Mouse (Mus musculus): ENCODE results near the gene Rad51b. TPM values are rescaled to one million over a fixed set of nuclear protein-coding genes. Genes with fewer than 3 reads are reported as not detected.

The Rad51b gene
- polyA plus RNA-seq, 1 experiment from 2014 or later = 6.3 TPM

- no peak overlapping the region for H3K4me2 ChIP-seq (ENCODE audit: low read depth, severe bottlenecking)
- peaks cover 32% of the 10 kb centered on the region for H3K4me1 ChIP-seq (ENCODE audit: control insufficient read depth, insufficient read depth, low read length)
- no peak overlapping the region for H3K4me3 ChIP-seq (ENCODE audit: low read depth, low read length)
- ATAC-seq (ENCODE audit: insufficient number of reproducible peaks, low FRiP score, low TSS enrichment, low read depth) (no peak), DNase-seq (ENCODE audit: low spot score) (no peak)
- no peak overlapping the region for H3K27ac ChIP-seq (replicated peaks; ENCODE audit: low read depth, low read length)
- 82% methylated on average over 9 of the region's 9 CpGs for WGBS
- H3K9me3 ChIP-seq (ENCODE audit: control insufficient read depth, low read length) = no peaks in the 10 kb centered on the region
- H3K9ac ChIP-seq (ENCODE audit: low read length) = no peak overlapping the region
- H3K27me3 ChIP-seq (ENCODE audit: control insufficient read depth, insufficient read depth, low read length) = no peaks in the 10 kb centered on the region
- H3K36me3 ChIP-seq (ENCODE audit: control insufficient read depth, insufficient read depth, low read length) = no peaks in the 10 kb centered on the region
Observed at GRCm38 (mm10) chr12:79679941-79680697, 383.0 kb downstream of the Rad51b start.

- Histone ChIP-seq H3K4me3 (ENCODE audit: low read depth, low read length) (no peak overlapping the region), H3K27ac (replicated peaks; ENCODE audit: low read depth, low read length) (no peak overlapping the region), H3K9me3 (ENCODE audit: control insufficient read depth, low read length) (no peaks in the 10 kb centered on the region), H3K9ac (ENCODE audit: low read length) (no peak overlapping the region), H3K27me3 (ENCODE audit: control insufficient read depth, insufficient read depth, low read length) (no peaks in the 10 kb centered on the region), H3K36me3 (ENCODE audit: control insufficient read depth, insufficient read depth, low read length) (no peaks in the 10 kb centered on the region), H3K4me1 (ENCODE audit: control insufficient read depth, insufficient read depth, low read length) (peaks cover 28% of the 10 kb centered on the region), H3K4me2 (ENCODE audit: low read depth, severe bottlenecking) (no peak overlapping the region)
- DNase-seq (ENCODE audit: low spot score) = no peak
- ATAC-seq (ENCODE audit: insufficient number of reproducible peaks, low FRiP score, low TSS enrichment, low read depth) = no peak
- 87% methylated on average over 3 of the region's 3 CpGs for WGBS
Observed at GRCm38 (mm10) chr12:79680698-79681072, 383.6 kb downstream of the Rad51b start.

GRCm38 (mm10) chr12:79681571-79681970, 384.5 kb downstream of the Rad51b start:
- no peak for ATAC-seq (ENCODE audit: insufficient number of reproducible peaks, low FRiP score, low TSS enrichment, low read depth)
- no peaks in the 10 kb centered on the region for H3K27me3 ChIP-seq (ENCODE audit: control insufficient read depth, insufficient read depth, low read length)
- H3K4me1 ChIP-seq (ENCODE audit: control insufficient read depth, insufficient read depth, low read length) = peaks cover 24% of the 10 kb centered on the region
- no peak overlapping the region for H3K4me2 ChIP-seq (ENCODE audit: low read depth, severe bottlenecking)
- H3K9me3 ChIP-seq (ENCODE audit: control insufficient read depth, low read length) = no peaks in the 10 kb centered on the region
- no peak for DNase-seq (ENCODE audit: low spot score)
- 89% methylated on average over 6 of the region's 6 CpGs for WGBS
- no peak overlapping the region for H3K4me3 ChIP-seq (ENCODE audit: low read depth, low read length)
- H3K9ac ChIP-seq (ENCODE audit: low read length) = no peak overlapping the region
- H3K27ac ChIP-seq (replicated peaks; ENCODE audit: low read depth, low read length) = no peak overlapping the region
- H3K36me3 ChIP-seq (ENCODE audit: control insufficient read depth, insufficient read depth, low read length) = no peaks in the 10 kb centered on the region

GRCm38 (mm10) chr12:79683350-79683749, 386.3 kb downstream of the Rad51b start:
- peak overlapping the region; percentile 66 for H3K27ac ChIP-seq (replicated peaks; ENCODE audit: low read depth, low read length)
- no peak overlapping the region for H3K4me2 ChIP-seq (ENCODE audit: low read depth, severe bottlenecking)
- WGBS = 13% methylated on average over 3 of the region's 3 CpGs
- no peaks in the 10 kb centered on the region for H3K27me3 ChIP-seq (ENCODE audit: control insufficient read depth, insufficient read depth, low read length)
- no peak for ATAC-seq (ENCODE audit: insufficient number of reproducible peaks, low FRiP score, low TSS enrichment, low read depth)
- no peak overlapping the region for H3K9ac ChIP-seq (ENCODE audit: low read length)
- H3K36me3 ChIP-seq (ENCODE audit: control insufficient read depth, insufficient read depth, low read length) = no peaks in the 10 kb centered on the region
- H3K4me1 ChIP-seq (ENCODE audit: control insufficient read depth, insufficient read depth, low read length) = peaks cover 28% of the 10 kb centered on the region
- H3K4me3 ChIP-seq (ENCODE audit: low read depth, low read length) = no peak overlapping the region
- no peaks in the 10 kb centered on the region for H3K9me3 ChIP-seq (ENCODE audit: control insufficient read depth, low read length)
- DNase-seq (ENCODE audit: low spot score) = peak; percentile 74

- H3K36me3 ChIP-seq (ENCODE audit: control insufficient read depth, insufficient read depth, low read length) = no peaks in the 10 kb centered on the region
- H3K9me3 ChIP-seq (ENCODE audit: control insufficient read depth, low read length) = no peaks in the 10 kb centered on the region
- ATAC-seq (ENCODE audit: insufficient number of reproducible peaks, low FRiP score, low TSS enrichment, low read depth) = no peak
- no peak for DNase-seq (ENCODE audit: low spot score)
- H3K9ac ChIP-seq (ENCODE audit: low read length) = no peak overlapping the region
- H3K4me3 ChIP-seq (ENCODE audit: low read depth, low read length) = no peak overlapping the region
- H3K27me3 ChIP-seq (ENCODE audit: control insufficient read depth, insufficient read depth, low read length) = no peaks in the 10 kb centered on the region
- WGBS = 49% methylated on average over 4 of the region's 4 CpGs
- no peak overlapping the region; the same call in 1 of the 2 replicates for H3K27ac ChIP-seq (replicated peaks; ENCODE audit: low read depth, low read length)
- peaks cover 28% of the 10 kb centered on the region for H3K4me1 ChIP-seq (ENCODE audit: control insufficient read depth, insufficient read depth, low read length)
- H3K4me2 ChIP-seq (ENCODE audit: low read depth, severe bottlenecking) = no peak overlapping the region
Observed at GRCm38 (mm10) chr12:79683759-79684158, 386.7 kb downstream of the Rad51b start.

- H3K27ac ChIP-seq (replicated peaks; ENCODE audit: low read depth, low read length) = no peak overlapping the region
- H3K9ac ChIP-seq (ENCODE audit: low read length) = no peak overlapping the region
- WGBS = 96% methylated on average over 2 of the region's 2 CpGs
- H3K36me3 ChIP-seq (ENCODE audit: control insufficient read depth, insufficient read depth, low read length) = no peaks in the 10 kb centered on the region
- DNase-seq (ENCODE audit: low spot score) = no peak
- no peak overlapping the region for H3K4me2 ChIP-seq (ENCODE audit: low read depth, severe bottlenecking)
- ATAC-seq (ENCODE audit: insufficient number of reproducible peaks, low FRiP score, low TSS enrichment, low read depth) = no peak
- H3K27me3 ChIP-seq (ENCODE audit: control insufficient read depth, insufficient read depth, low read length) = no peaks in the 10 kb centered on the region
- peaks cover 28% of the 10 kb centered on the region for H3K4me1 ChIP-seq (ENCODE audit: control insufficient read depth, insufficient read depth, low read length)
- no peaks in the 10 kb centered on the region for H3K9me3 ChIP-seq (ENCODE audit: control insufficient read depth, low read length)
- no peak overlapping the region for H3K4me3 ChIP-seq (ENCODE audit: low read depth, low read length)
Observed at GRCm38 (mm10) chr12:79684338-79684737, 387.3 kb downstream of the Rad51b start.

GRCm38 (mm10) chr12:79686594-79687325, 389.7 kb downstream of the Rad51b start:
- Histone ChIP-seq H3K4me2 (ENCODE audit: low read depth, severe bottlenecking) (no peak overlapping the region), H3K4me3 (ENCODE audit: low read depth, low read length) (no peak overlapping the region), H3K27ac (replicated peaks; ENCODE audit: low read depth, low read length) (0 out of 2 replicates have a peak overlapping the region, but pooled peaks have one; percentile 22), H3K9ac (ENCODE audit: low read length) (no peak overlapping the region), H3K27me3 (ENCODE audit: control insufficient read depth, insufficient read depth, low read length) (no peaks in the 10 kb centered on the region), H3K36me3 (ENCODE audit: control insufficient read depth, insufficient read depth, low read length) (no peaks in the 10 kb centered on the region), H3K4me1 (ENCODE audit: control insufficient read depth, insufficient read depth, low read length) (peaks cover 21% of the 10 kb centered on the region), H3K9me3 (ENCODE audit: control insufficient read depth, low read length) (no peaks in the 10 kb centered on the region)
- DNase-seq (ENCODE audit: low spot score) (no peak), ATAC-seq (ENCODE audit: insufficient number of reproducible peaks, low FRiP score, low TSS enrichment, low read depth) (no peak)
- WGBS = 77% methylated on average over 9 of the region's 9 CpGs

- no peak for DNase-seq (ENCODE audit: low spot score)
- Histone ChIP-seq H3K27ac (replicated peaks; ENCODE audit: low read depth, low read length) (peak overlapping the region; percentile 2; the same call in 1 of the 2 replicates), H3K9ac (ENCODE audit: low read length) (no peak overlapping the region), H3K4me1 (ENCODE audit: control insufficient read depth, insufficient read depth, low read length) (peaks cover 20% of the 10 kb centered on the region), H3K36me3 (ENCODE audit: control insufficient read depth, insufficient read depth, low read length) (no peaks in the 10 kb centered on the region), H3K27me3 (ENCODE audit: control insufficient read depth, insufficient read depth, low read length) (no peaks in the 10 kb centered on the region), H3K4me3 (ENCODE audit: low read depth, low read length) (no peak overlapping the region), H3K4me2 (ENCODE audit: low read depth, severe bottlenecking) (no peak overlapping the region), H3K9me3 (ENCODE audit: control insufficient read depth, low read length) (no peaks in the 10 kb centered on the region)
- WGBS = 67% methylated on average over 7 of the region's 7 CpGs
- no peak for ATAC-seq (ENCODE audit: insufficient number of reproducible peaks, low FRiP score, low TSS enrichment, low read depth)
Observed at GRCm38 (mm10) chr12:79687683-79688386, 390.8 kb downstream of the Rad51b start.
